Comparison of ENCODE assay signal across 12 mouse cellular contexts in genomic region chr1:90424066-90424821, GRCm38 (mm10).
DNase-seq lines count a peak whose midpoint lies in the region; ATAC-seq lines count a peak whose summit lies in the region.
"Had no signal": no experiment of that assay in that cellular context is flagged by ENCODE, and none has a peak within 500 bp of the region (broad histone marks: within the 10 kb centered on the region; RNA-seq: fewer than 3 reads in every experiment).

No protein-coding gene starts in this region.

- WGBS in embryonic facial prominence, embryonic 11.5 days, result 5% methylated on average over 13 of the region's 13 CpGs
- 13% methylated on average over 13 of the region's 13 CpGs for WGBS in kidney, embryonic 15.5 days

- ATAC-seq in embryonic facial prominence, embryonic 11.5 days (replicated peaks; ENCODE audit: insufficient number of reproducible peaks, low FRiP score, low TSS enrichment, low read depth), result 0 out of 2 replicates have a peak, but pooled peaks have one; percentile 55
- ATAC-seq in kidney, embryonic 15.5 days (replicated peaks; ENCODE audit: low FRiP score), result peak; percentile 92
- ATAC-seq: inflammation-experienced regulatory T-cells, adult 6 months had no signal

- H3K36me3 ChIP-seq in embryonic facial prominence, embryonic 11.5 days (replicated peaks; ENCODE audit: control insufficient read depth, insufficient read depth, low read depth, low read length), result no peaks in the 10 kb centered on the region
- no peaks in the 10 kb centered on the region for H3K36me3 ChIP-seq in kidney, embryonic 15.5 days
- H3K36me3 ChIP-seq: liver, embryonic 13.5 days had no signal

- no peak overlapping the region for H3K4me3 ChIP-seq in embryonic facial prominence, embryonic 11.5 days (ENCODE audit: low read depth, low read length)
- H3K4me3 ChIP-seq in kidney, embryonic 15.5 days (replicated peaks), result no peak overlapping the region
- H3K4me3 ChIP-seq: erythroblast, embryonic 14.5 days; liver, embryonic 13.5 days had no signal

- no peak overlapping the region for H3K9ac ChIP-seq in embryonic facial prominence, embryonic 11.5 days (replicated peaks; ENCODE audit: low read length)
- no peak overlapping the region for H3K9ac ChIP-seq in kidney, embryonic 15.5 days
- H3K9ac ChIP-seq: liver, embryonic 13.5 days had no signal

- no peak overlapping the region for H3K4me2 ChIP-seq in embryonic facial prominence, embryonic 11.5 days (ENCODE audit: low read depth, low read length)
- H3K4me2 ChIP-seq in kidney, embryonic 15.5 days, result peak overlapping the region; percentile 42
- H3K4me2 ChIP-seq: liver, embryonic 13.5 days had no signal

- no peaks in the 10 kb centered on the region for H3K27me3 ChIP-seq in embryonic facial prominence, embryonic 11.5 days (ENCODE audit: control insufficient read depth, insufficient read depth, low read length)
- H3K27me3 ChIP-seq in kidney, embryonic 15.5 days, result no peaks in the 10 kb centered on the region
- H3K27me3 ChIP-seq: liver, embryonic 13.5 days had no signal

- H3K27ac ChIP-seq in embryonic facial prominence, embryonic 11.5 days (replicated peaks; ENCODE audit: low read depth, low read length), result no peak overlapping the region
- peak overlapping the region; percentile 84 for H3K27ac ChIP-seq in kidney, embryonic 15.5 days
- H3K27ac ChIP-seq: liver, embryonic 13.5 days had no signal

- H3K9me3 ChIP-seq in embryonic facial prominence, embryonic 11.5 days (replicated peaks; ENCODE audit: control insufficient read depth, low read length), result no peaks in the 10 kb centered on the region
- H3K9me3 ChIP-seq in kidney, embryonic 15.5 days (replicated peaks), result no peaks in the 10 kb centered on the region
- H3K9me3 ChIP-seq: liver, embryonic 13.5 days had no signal

- H3K4me1 ChIP-seq in embryonic facial prominence, embryonic 11.5 days (ENCODE audit: control insufficient read depth, insufficient read depth, low read length), result no peaks in the 10 kb centered on the region
- H3K4me1 ChIP-seq in kidney, embryonic 15.5 days, result peaks cover 25% of the 10 kb centered on the region
- H3K4me1 ChIP-seq: liver, embryonic 13.5 days had no signal

- peak; percentile 30 for DNase-seq in adrenal gland, adult 2 months
- DNase-seq in adrenal gland, postnatal 4 days (ENCODE audit: low spot score in 2 of 2), result no peak
- peak; percentile 17 for DNase-seq in 3134 (ENCODE audit: extremely low read depth, insufficient read length, low spot score)
- DNase-seq in embryonic facial prominence, embryonic 11.5 days (ENCODE audit: low spot score), result peak; percentile 68
- no peak for DNase-seq in urinary bladder, adult 18-20 months (ENCODE audit: low spot score in 2 of 2)
- no peak for DNase-seq in spleen, postnatal 14 days (ENCODE audit: low spot score in 2 of 2)
- DNase-seq in cerebellum, adult 11-12 months, result no peak
- DNase-seq: liver, embryonic 13.5 days; thymus, postnatal 4 days had no signal

Comparison
In these comparisons a context has a peak if more than half of its experiments do, and no peak if none do; other contexts are left out.
1. DNase-seq: peak in adrenal gland, adult 2 months (single experiment), 3134 (single experiment) and embryonic facial prominence, embryonic 11.5 days (single experiment); none in adrenal gland, postnatal 4 days (0 of 2), urinary bladder, adult 18-20 months (0 of 2), spleen, postnatal 14 days (0 of 2) and cerebellum, adult 11-12 months (single experiment).